Mouse (Mus musculus): ENCODE measurements at regions not wholly inside any gene's neighbourhood (a gene's known extent, or its start where the extent isn't known, plus 50 kb on each side); places are given as distances from the start of the nearest gene placed in this dataset.

- Histone ChIP-seq H3K27me3 (no peaks in the 10 kb centered on the region), H3K9me3 (no peaks in the 10 kb centered on the region), H3K4me3 (no peak overlapping the region), H3K36me3 (no peaks in the 10 kb centered on the region), H3K27ac (no peak overlapping the region), H3K4me1 (peaks cover 5% of the 10 kb centered on the region), H3K4me2 (no peak overlapping the region), H3K9ac (no peak overlapping the region)
- no peak for ATAC-seq (ENCODE audit: insufficient number of reproducible peaks, low FRiP score, low TSS enrichment, low read depth)
- 30% methylated on average over 2 of the region's 2 CpGs for WGBS
Measured at GRCm38 (mm10) chr1:186267317-186267716, 150.2 kb upstream of the Lyplal1 start.

- Histone ChIP-seq H3K9me3 (no peaks in the 10 kb centered on the region), H3K4me2 (no peak overlapping the region; the same call in 1 of the 2 replicates), H3K9ac (no peak overlapping the region), H3K4me1 (peaks cover 11% of the 10 kb centered on the region), H3K27ac (peak overlapping the region; percentile 82), H3K27me3 (no peaks in the 10 kb centered on the region), H3K36me3 (no peaks in the 10 kb centered on the region), H3K4me3 (no peak overlapping the region)
- 21% methylated on average over 3 of the region's 3 CpGs for WGBS
- ATAC-seq (ENCODE audit: insufficient number of reproducible peaks, low FRiP score, low TSS enrichment, low read depth), result 0 out of 2 replicates have a peak, but pooled peaks have one; percentile 48
Measured at GRCm38 (mm10) chr1:186264639-186265038, 147.5 kb upstream of the Lyplal1 start.

GRCm38 (mm10) chr1:186263955-186264354, 146.8 kb upstream of the Lyplal1 start:
- 36% methylated on average over 7 of the region's 7 CpGs for WGBS
- Histone ChIP-seq H3K4me1 (peaks cover 11% of the 10 kb centered on the region), H3K36me3 (no peaks in the 10 kb centered on the region), H3K27me3 (no peaks in the 10 kb centered on the region), H3K4me2 (no peak overlapping the region), H3K27ac (peak overlapping the region; percentile 59), H3K9me3 (no peaks in the 10 kb centered on the region), H3K4me3 (no peak overlapping the region), H3K9ac (no peak overlapping the region)
- no peak for ATAC-seq (ENCODE audit: insufficient number of reproducible peaks, low FRiP score, low TSS enrichment, low read depth)

DNA sequence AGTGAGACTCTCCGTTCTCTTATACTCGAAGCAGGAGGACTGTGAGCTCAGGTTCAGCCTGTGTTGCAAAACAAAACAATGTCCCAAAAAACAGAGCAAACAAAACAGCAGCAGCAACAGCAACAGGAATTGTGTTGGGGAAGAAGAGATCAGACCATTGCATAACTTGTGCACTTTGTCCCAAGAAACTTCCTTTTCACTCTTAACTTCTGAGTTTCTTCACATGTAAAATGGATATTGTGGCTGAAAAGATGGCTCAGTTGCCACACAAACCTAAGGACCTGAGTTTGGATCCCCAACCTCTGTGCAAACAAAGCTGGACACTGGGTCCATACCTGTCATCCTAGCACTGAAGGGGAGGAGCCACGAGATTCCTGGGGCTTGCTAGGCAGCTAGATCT, 146.1 kb upstream of the Lyplal1 start:
- no peaks in the 10 kb centered on the region for H3K36me3 ChIP-seq
- ATAC-seq (ENCODE audit: insufficient number of reproducible peaks, low FRiP score, low TSS enrichment, low read depth), result no peak
- H3K4me3 ChIP-seq, result no peak overlapping the region
- peaks cover 11% of the 10 kb centered on the region for H3K4me1 ChIP-seq
- 72% methylated on average over 3 of the region's 3 CpGs for WGBS
- H3K27me3 ChIP-seq, result no peaks in the 10 kb centered on the region
- H3K4me2 ChIP-seq, result no peak overlapping the region
- no peak overlapping the region for H3K27ac ChIP-seq
- H3K9ac ChIP-seq, result no peak overlapping the region
- H3K9me3 ChIP-seq, result no peaks in the 10 kb centered on the region

- Histone ChIP-seq H3K4me3 (no peak overlapping the region), H3K27ac (0 out of 2 replicates have a peak overlapping the region, but pooled peaks have one; percentile 1), H3K9me3 (no peaks in the 10 kb centered on the region), H3K36me3 (no peaks in the 10 kb centered on the region), H3K9ac (no peak overlapping the region), H3K4me2 (no peak overlapping the region), H3K27me3 (no peaks in the 10 kb centered on the region), H3K4me1 (peaks cover 11% of the 10 kb centered on the region)
- 65% methylated on average over 6 of the region's 6 CpGs for WGBS
- no peak for ATAC-seq (ENCODE audit: insufficient number of reproducible peaks, low FRiP score, low TSS enrichment, low read depth)
Measured at GRCm38 (mm10) chr1:186262040-186262439, 144.9 kb upstream of the Lyplal1 start.

DNA sequence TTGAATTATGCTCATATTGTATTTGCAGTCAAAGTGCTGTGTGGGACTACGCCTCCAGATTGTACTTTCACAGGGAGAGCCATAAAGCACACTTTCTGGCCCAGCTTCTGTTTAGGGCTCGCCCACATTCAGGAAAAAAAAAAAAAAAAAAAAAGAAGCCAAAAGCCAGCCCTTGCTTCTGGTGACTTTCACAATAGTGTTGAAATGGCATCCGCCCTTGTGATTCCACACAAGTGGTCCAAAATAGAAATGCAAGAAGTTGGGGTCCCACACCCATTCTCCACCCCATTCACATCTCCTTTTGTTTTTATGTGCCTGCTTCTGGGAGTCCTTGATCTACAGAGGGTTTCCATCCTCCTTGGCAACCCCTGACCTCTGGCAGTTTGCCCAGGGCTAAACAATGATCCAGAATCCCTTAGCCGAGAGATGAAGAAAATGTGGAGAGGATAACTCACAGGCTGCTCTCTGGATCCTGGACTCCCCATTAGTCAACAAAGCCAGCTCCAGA, 144.3 kb upstream of the Lyplal1 start:
- Histone ChIP-seq H3K4me2 (no peak overlapping the region), H3K4me1 (peaks cover 11% of the 10 kb centered on the region), H3K27ac (no peak overlapping the region), H3K9me3 (no peaks in the 10 kb centered on the region), H3K36me3 (no peaks in the 10 kb centered on the region), H3K27me3 (no peaks in the 10 kb centered on the region), H3K9ac (no peak overlapping the region), H3K4me3 (no peak overlapping the region)
- WGBS, result 55% methylated on average over 4 of the region's 4 CpGs
- ATAC-seq (ENCODE audit: insufficient number of reproducible peaks, low FRiP score, low TSS enrichment, low read depth), result no peak

DNA sequence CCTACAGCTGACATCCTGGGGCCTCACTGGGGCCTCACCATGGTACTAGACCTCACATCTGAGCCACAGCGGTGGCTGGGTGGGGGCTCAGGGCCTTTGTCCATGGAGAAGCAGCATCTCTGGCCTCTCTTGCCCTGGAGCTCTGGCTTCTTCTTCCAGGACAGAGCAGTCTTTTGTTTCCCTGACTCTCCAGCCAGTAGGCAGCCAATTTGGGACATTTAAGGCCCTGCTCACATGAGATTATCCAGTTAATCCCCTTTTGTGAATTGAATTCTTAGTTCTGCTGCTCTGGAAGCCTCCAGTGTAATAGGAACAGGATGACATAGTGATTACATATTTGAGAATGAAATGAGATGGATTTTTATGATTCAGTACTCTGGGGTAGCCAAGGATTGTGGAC, 140.5 kb upstream of the Lyplal1 start:
- Histone ChIP-seq H3K27ac (no peak overlapping the region), H3K9me3 (no peaks in the 10 kb centered on the region), H3K27me3 (no peaks in the 10 kb centered on the region), H3K9ac (no peak overlapping the region), H3K36me3 (no peaks in the 10 kb centered on the region), H3K4me2 (no peak overlapping the region), H3K4me3 (no peak overlapping the region), H3K4me1 (0 out of 2 replicates have a peak, but pooled peaks cover 10% of the 10 kb centered on the region)
- 86% methylated on average over 1 of the region's 1 CpGs for WGBS
- ATAC-seq (ENCODE audit: insufficient number of reproducible peaks, low FRiP score, low TSS enrichment, low read depth), result no peak

DNA sequence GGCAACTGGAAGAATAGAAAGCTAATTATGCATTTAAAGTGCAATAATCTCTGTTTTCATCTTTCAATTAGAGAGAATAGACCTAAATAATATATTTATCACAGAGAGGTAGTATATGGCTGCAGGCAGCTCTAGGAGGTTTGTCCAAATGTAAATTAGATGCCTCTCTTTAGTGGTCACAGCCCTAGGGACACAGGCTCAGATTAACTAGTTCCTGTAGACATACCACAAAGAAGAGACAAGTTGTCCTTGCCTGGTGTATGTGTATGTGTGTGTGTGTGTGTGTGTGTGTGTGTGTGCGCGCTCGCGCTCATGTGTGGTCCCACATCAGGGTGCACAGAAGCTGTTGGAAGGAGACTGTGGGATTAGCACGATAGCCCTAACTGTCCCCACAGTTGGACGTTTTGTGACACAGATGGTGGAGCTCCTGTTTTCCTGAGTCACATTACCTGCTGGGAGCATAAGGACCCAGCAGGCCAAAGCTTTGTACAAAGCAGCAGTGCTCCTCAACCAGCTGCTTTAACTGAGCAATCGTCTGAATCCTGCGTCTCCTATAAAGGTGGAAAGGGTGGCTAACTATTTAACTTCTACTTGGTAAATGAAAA, 138.5 kb upstream of the Lyplal1 start:
- no peak overlapping the region for H3K27ac ChIP-seq
- no peak overlapping the region for H3K9ac ChIP-seq
- 66% methylated on average over 8 of the region's 8 CpGs for WGBS
- 0 out of 2 replicates have a peak, but pooled peaks cover 6% of the 10 kb centered on the region for H3K4me1 ChIP-seq
- no peaks in the 10 kb centered on the region for H3K27me3 ChIP-seq
- no peaks in the 10 kb centered on the region for H3K9me3 ChIP-seq
- no peaks in the 10 kb centered on the region for H3K36me3 ChIP-seq
- H3K4me3 ChIP-seq, result no peak overlapping the region
- H3K4me2 ChIP-seq, result no peak overlapping the region
- ATAC-seq (ENCODE audit: insufficient number of reproducible peaks, low FRiP score, low TSS enrichment, low read depth), result no peak

DNA sequence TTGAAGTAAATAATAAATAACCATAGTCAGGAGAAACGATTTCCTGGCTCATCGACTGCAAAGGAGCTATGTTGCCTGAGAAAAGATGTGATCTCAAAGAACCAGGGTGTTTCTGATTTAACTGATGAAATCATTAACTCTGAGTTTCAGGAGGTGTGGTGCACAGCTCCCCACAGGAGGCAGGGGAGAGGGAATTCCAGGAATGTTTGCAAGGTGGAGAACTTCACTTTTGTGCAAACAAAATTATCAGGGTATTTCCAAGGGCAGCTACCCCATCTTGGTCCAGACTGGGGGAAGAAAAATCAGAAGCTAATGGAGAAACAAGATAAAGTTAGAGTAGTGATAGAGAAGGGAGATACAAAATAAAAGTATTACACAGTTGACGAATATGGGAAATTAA, 137.4 kb upstream of the Lyplal1 start:
- Histone ChIP-seq H3K9ac (no peak overlapping the region), H3K36me3 (no peaks in the 10 kb centered on the region), H3K4me3 (no peak overlapping the region), H3K9me3 (no peaks in the 10 kb centered on the region), H3K4me1 (peaks cover 10% of the 10 kb centered on the region; the same call in 1 of the 2 replicates), H3K27me3 (no peaks in the 10 kb centered on the region), H3K27ac (no peak overlapping the region), H3K4me2 (no peak overlapping the region)
- 47% methylated on average over 3 of the region's 3 CpGs for WGBS
- no peak for ATAC-seq (ENCODE audit: insufficient number of reproducible peaks, low FRiP score, low TSS enrichment, low read depth)

DNA sequence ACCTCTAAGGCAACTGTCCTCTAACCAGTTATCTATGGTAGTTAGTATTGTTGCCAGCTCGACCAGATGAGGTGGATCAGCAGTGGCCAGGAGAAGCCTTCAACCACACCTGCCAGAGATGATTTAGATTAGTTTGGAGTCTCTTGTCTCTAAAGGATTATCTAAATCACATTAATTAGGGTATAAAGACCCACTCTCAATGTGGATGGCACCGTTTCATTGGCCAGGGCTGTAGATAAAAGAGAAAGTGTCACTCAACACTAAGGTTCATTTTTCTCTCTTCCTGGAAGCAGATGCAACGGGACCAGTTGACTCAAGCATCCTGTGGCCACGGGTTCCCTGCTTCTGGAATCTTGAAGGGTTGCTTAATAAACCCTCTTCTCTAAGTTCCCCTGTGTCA, 135.4 kb upstream of the Lyplal1 start:
- Histone ChIP-seq H3K27ac (no peak overlapping the region), H3K36me3 (no peaks in the 10 kb centered on the region), H3K27me3 (no peaks in the 10 kb centered on the region), H3K4me3 (no peak overlapping the region), H3K4me2 (no peak overlapping the region), H3K4me1 (peaks cover 10% of the 10 kb centered on the region; the same call in 1 of the 2 replicates), H3K9me3 (no peaks in the 10 kb centered on the region), H3K9ac (no peak overlapping the region)
- no peak for ATAC-seq (ENCODE audit: insufficient number of reproducible peaks, low FRiP score, low TSS enrichment, low read depth)
- 68% methylated on average over 4 of the region's 4 CpGs for WGBS

GRCm38 (mm10) chr1:186250316-186250715, 133.2 kb upstream of the Lyplal1 start:
- Histone ChIP-seq H3K4me3 (no peak overlapping the region), H3K9ac (no peak overlapping the region), H3K4me1 (peaks cover 8% of the 10 kb centered on the region; the same call in 1 of the 2 replicates), H3K27ac (no peak overlapping the region), H3K9me3 (no peaks in the 10 kb centered on the region), H3K36me3 (no peaks in the 10 kb centered on the region), H3K4me2 (no peak overlapping the region), H3K27me3 (no peaks in the 10 kb centered on the region)
- no peak for ATAC-seq (ENCODE audit: insufficient number of reproducible peaks, low FRiP score, low TSS enrichment, low read depth)
- 30% methylated on average over 4 of the region's 4 CpGs for WGBS

- no peak overlapping the region for H3K4me2 ChIP-seq
- WGBS, result 79% methylated on average over 4 of the region's 4 CpGs
- H3K27ac ChIP-seq, result no peak overlapping the region
Measured at GRCm38 (mm10) chr1:186249214-186249613, 132.1 kb upstream of the Lyplal1 start.

More at GRCm38 (mm10) chr1:186249214-186249613, 132.1 kb upstream of the Lyplal1 start:
- Histone ChIP-seq H3K9ac (no peak overlapping the region), H3K9me3 (no peaks in the 10 kb centered on the region), H3K4me1 (peaks cover 6% of the 10 kb centered on the region; the same call in 1 of the 2 replicates), H3K4me3 (no peak overlapping the region), H3K36me3 (no peaks in the 10 kb centered on the region), H3K27me3 (no peaks in the 10 kb centered on the region)
- no peak for ATAC-seq (ENCODE audit: insufficient number of reproducible peaks, low FRiP score, low TSS enrichment, low read depth)
